Mouse (Mus musculus) heart, adult 2 months (tissue): Measurements from ENCODE around the gene Adamts9.

Source experiments
- CTCF ChIP-seq: fragments of 200-600 bp; IDR thresholded peaks from 2 replicates; pipeline ENCODE4 v1.8.1; 2022; ENCODE audit warnings: antibody characterized with exemption, mild to moderate bottlenecking, moderate library complexity
- EP300 ChIP-seq: fragments of 200-500 bp; IDR thresholded peaks from 2 replicates; pipeline ENCODE4 v1.6.1; 2011; ENCODE audit warnings: low read depth, low read length, control low read depth; ENCODE audit not compliant: insufficient read depth
- POLR2A ChIP-seq: fragments of 200-500 bp; IDR thresholded peaks from 2 replicates; pipeline ENCODE4 v1.6.1; 2011; ENCODE audit warnings: mild to moderate bottlenecking, low read depth, low read length, control low read depth; ENCODE audit not compliant: insufficient read depth

GRCm38 (mm10) chr6:92786701-92787375 lies 156.5 kb downstream of the Adamts9 start:
- TF ChIP-seq CTCF (no peak), POLR2A (no peak), EP300 (no peak)
